Mouse (Mus musculus) forebrain, embryonic 15.5 days (tissue): ENCODE results near the gene Vwf. TPM values are rescaled to one million over a fixed set of nuclear protein-coding genes. Genes with fewer than 3 reads are reported as not detected.

Experiments used
- ATAC-seq: fragments of 200-750 bp; cut with Nextera tagmentation; replicated peaks from 2 replicates; pipeline ENCODE4 v1.8.0; 2017; ENCODE audit warnings: mild to moderate bottlenecking, moderate TSS enrichment, moderate library complexity
- H3K27ac ChIP-seq: fragments of 300-500 bp; sonication (generic); replicated peaks from 2 replicates; pipeline ENCODE4 v1.5.1; 2015; ENCODE audit warnings: mild to moderate bottlenecking, inconsistent platforms
- H3K27me3 ChIP-seq: fragments of 300-500 bp; sonication (generic); 2 replicates; pipeline ENCODE4 v1.6.1; 2015; ENCODE audit warnings: inconsistent platforms
- H3K36me3 ChIP-seq: fragments of 300-500 bp; sonication (generic); 2 replicates; pipeline ENCODE4 v1.6.1; 2015; ENCODE audit warnings: mild to moderate bottlenecking, inconsistent platforms
- H3K4me1 ChIP-seq: fragments of 300-500 bp; sonication (generic); 2 replicates; pipeline ENCODE4 v1.6.1; 2015; ENCODE audit warnings: inconsistent platforms
- H3K4me2 ChIP-seq: fragments of 300-500 bp; sonication (generic); replicated peaks from 2 replicates; pipeline ENCODE4 v1.6.1; 2015; ENCODE audit warnings: mild to moderate bottlenecking, inconsistent platforms
- H3K4me3 ChIP-seq: fragments of 300-500 bp; sonication (generic); 2 replicates; pipeline ENCODE4 v1.5.1; 2015; ENCODE audit warnings: mild to moderate bottlenecking, inconsistent platforms
- H3K9ac ChIP-seq: fragments of 300-500 bp; sonication (generic); replicated peaks from 2 replicates; pipeline ENCODE4 v1.6.1; 2015; ENCODE audit warnings: mild to moderate bottlenecking, inconsistent platforms
- H3K9me3 ChIP-seq: fragments of 300-500 bp; sonication (generic); 2 replicates; pipeline ENCODE4 v1.6.1; 2016; ENCODE audit warnings: inconsistent platforms
- WGBS: fragments of 180-500 bp; shearing (Covaris S2); methylation state at CpG from one replicate; pipeline ENCODE4 v1.1.7; 2015; ENCODE audit warnings: mixed read lengths; 5-methylcytosine and 5-hydroxymethylcytosine counted together
- polyA plus RNA-seq: library from polyadenylated mRNA; unstranded; fragments of >200 nt; fragmentation: Nextera tagmentation; extraction: Ambion mirVana; gene quantifications from 2 replicates; pipeline ENCODE4 v1.2.1, GENCODE M21; 2015

Gene Vwf
- polyA plus RNA-seq, 1 experiment from 2014 or later: 8.4 TPM

DNA sequence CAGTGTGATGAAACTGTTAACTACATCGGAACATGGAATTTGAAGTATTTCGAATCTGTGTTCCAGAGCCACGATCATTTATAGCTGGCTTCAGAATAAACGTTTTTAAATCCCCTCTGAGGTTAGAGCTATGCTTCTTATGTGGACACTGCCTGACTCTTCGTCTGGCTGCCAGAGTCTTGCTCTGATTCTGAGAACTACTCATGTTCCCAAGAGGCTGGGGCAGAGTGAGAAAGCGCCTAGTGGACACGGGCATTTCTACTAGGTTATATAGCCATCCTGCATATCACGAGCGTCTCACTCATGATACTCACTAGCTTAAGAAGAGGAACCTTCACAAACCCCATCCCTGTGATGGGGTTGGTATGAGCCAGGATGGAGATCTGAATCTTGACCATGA, 30.7 kb downstream of the Vwf start:
- ATAC-seq: no peak
- 88% methylated on average over 9 of the region's 9 CpGs for WGBS
- Histone ChIP-seq H3K4me2 (no peak overlapping the region), H3K27me3 (no peaks in the 10 kb centered on the region), H3K36me3 (no peaks in the 10 kb centered on the region), H3K4me3 (no peak overlapping the region), H3K4me1 (peaks cover 23% of the 10 kb centered on the region), H3K9ac (no peak overlapping the region), H3K9me3 (no peaks in the 10 kb centered on the region), H3K27ac (no peak overlapping the region)

DNA sequence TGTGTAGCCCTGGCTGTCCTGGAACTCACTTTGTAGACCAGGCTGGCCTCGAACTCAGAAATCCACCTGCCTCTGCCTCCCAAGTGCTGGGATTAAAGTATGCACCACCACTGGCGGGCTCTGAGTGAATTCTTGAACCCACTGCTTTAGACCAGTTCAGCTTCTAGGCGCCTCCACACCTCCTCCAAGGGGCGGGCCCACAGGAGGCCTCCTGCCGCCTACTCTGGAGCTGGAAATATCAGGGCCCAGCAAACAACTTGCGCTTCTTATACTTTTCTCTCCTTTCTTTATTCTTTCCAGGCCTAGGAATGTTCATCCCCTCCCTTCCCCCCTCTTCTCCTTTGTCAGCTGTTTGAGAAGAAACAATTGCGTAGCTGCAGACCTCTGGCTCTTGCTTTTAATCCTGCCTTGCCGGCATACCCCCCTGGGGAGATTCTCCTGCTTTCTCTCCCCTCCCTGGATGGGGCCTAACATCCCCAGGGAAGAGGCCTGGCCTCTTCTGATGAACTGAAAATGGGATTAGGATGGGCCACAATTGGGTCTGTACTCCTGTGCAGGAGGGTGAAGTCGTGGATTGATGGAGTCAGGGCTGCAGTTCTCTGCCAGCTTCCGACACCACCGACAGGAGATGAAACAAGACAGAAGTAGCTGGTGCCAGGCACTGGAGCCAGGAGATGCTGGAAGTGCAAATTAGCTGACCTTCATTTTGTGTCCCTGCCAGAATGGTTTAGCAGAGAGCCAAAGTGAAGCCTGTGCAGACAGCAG, 31.5 kb downstream of the Vwf start:
- no peaks in the 10 kb centered on the region for H3K27me3 ChIP-seq
- no peak overlapping the region for H3K27ac ChIP-seq
- peak; percentile 46 for ATAC-seq
- H3K4me2 ChIP-seq: no peak overlapping the region
- H3K9me3 ChIP-seq: no peaks in the 10 kb centered on the region
- whole genome bisulfite sequencing: 18% methylated on average over 11 of the region's 11 CpGs
- H3K9ac ChIP-seq: no peak overlapping the region
- H3K4me3 ChIP-seq: no peak overlapping the region
- no peaks in the 10 kb centered on the region for H3K36me3 ChIP-seq
- H3K4me1 ChIP-seq: peaks cover 15% of the 10 kb centered on the region

DNA sequence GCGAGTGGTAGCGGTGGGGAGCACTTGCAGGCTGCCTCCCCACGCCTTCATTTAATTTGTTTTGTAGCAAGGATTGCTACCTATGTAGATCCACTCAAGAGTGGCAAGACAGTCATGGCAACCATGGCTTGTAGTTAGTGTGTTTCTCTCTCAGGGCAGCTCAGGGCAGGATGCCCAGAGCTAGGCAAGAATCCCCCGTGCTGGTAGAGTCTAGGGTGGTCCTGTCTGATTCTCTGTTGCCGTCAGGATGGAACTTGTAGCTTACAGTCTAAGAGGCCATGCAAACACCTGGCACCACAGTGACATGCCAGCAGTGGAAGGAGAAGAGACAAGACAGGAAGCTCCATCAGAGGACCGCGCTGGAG, 32.1 kb downstream of the Vwf start:
- H3K27ac ChIP-seq: no peak overlapping the region
- WGBS: 47% methylated on average over 7 of the region's 7 CpGs
- no peak; the same call in 1 of the 2 replicates for ATAC-seq

DNA sequence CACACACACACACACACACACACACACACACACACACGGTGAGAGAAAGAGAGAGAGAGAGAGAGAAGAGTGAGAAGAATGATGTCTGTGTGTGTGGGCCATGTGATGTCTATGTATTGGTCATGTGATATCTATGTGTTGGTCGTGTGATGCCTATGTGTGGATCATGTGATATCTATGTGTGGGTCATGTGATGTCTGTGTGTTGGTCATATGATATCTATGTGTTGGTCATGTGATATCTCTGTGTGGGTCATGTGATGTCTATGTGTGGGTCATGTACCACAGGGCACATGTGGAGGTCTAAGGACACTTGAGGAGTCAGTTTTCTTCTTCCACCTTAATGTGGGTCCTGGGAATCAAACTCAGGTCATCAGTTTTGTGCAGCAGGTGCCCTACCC, 33.3 kb downstream of the Vwf start:
- H3K4me1 ChIP-seq: peaks cover 11% of the 10 kb centered on the region
- no peak overlapping the region for H3K4me3 ChIP-seq
- 98% methylated on average over 2 of the region's 2 CpGs for WGBS
- no peak overlapping the region for H3K4me2 ChIP-seq
- H3K27me3 ChIP-seq: no peaks in the 10 kb centered on the region
- H3K27ac ChIP-seq: no peak overlapping the region
- no peaks in the 10 kb centered on the region for H3K9me3 ChIP-seq
- no peak overlapping the region for H3K9ac ChIP-seq
- no peak for ATAC-seq
- H3K36me3 ChIP-seq: no peaks in the 10 kb centered on the region

More for the DNA sequence above, 32.1 kb downstream of the Vwf start:
- Histone ChIP-seq H3K4me3 (no peak overlapping the region), H3K36me3 (no peaks in the 10 kb centered on the region), H3K4me1 (peaks cover 11% of the 10 kb centered on the region), H3K9ac (no peak overlapping the region), H3K4me2 (no peak overlapping the region), H3K27me3 (no peaks in the 10 kb centered on the region), H3K9me3 (no peaks in the 10 kb centered on the region)

DNA sequence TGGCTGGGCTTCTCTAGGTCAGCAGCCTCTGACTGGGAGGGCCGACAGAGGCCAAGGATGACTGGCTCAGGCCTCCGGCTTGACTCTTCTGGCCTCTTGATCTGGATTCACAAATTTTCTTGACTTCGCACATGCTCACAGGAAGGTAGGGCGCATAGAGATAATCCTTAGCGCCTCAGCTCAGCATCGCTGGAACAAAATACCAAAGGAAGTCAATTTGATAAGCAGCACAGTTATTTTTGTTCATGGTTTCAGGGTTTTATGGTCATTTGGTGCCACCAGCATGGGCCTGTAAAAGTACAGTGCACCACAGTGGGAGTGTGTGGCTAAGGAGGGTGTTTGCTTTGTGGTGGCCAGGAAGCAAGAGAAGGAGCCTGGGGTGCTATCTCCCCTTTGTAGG, 37.1 kb downstream of the Vwf start:
- Histone ChIP-seq H3K9me3 (no peaks in the 10 kb centered on the region), H3K4me2 (no peak overlapping the region), H3K4me3 (no peak overlapping the region), H3K9ac (no peak overlapping the region), H3K27me3 (no peaks in the 10 kb centered on the region), H3K36me3 (no peaks in the 10 kb centered on the region), H3K4me1 (peaks cover 2% of the 10 kb centered on the region), H3K27ac (no peak overlapping the region)
- WGBS: 96% methylated on average over 6 of the region's 6 CpGs
- no peak for ATAC-seq

DNA sequence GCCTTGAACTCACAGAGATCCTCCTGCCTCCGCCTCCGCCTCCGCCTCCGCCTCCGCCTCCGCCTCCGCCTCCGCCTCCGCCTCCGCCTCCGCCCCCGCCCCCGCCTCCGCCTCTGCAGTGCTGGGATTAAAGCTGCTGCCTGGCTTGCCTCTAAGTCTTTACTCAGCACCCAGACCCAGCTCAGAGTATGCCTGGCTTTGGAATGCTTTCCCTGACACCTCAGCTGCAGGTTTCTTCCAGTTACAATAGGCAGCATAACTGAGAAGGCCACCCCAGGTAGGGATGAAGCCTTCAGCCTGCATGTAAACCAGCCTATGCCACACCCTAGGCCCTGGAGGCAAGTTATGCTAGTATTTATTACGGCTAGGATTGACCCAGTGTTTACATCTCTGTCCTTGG, 37.7 kb downstream of the Vwf start:
- WGBS: 94% methylated on average over 15 of the region's 15 CpGs
- ATAC-seq: no peak
- no peak overlapping the region for H3K9ac ChIP-seq

DNA sequence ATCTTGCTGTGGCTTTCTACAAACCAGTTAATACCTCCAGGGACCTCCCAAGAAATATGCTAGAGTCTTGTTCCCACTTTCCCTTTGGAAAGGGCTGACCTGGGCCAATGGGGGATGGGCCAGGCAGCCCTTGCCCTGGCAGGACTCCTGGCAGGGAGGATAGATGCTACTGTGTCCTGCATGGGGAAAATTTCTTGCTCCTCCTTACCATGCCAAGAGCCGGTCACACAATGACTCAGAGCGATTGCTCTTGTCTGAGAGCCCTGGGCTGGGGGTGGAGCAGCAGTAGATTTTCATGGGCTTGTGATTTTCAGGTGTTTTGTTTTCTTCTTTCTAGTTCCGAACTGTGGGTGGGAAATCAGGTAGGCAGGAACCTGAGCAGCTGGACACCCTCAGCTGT, 39.0 kb downstream of the Vwf start:
- H3K9ac ChIP-seq: no peak overlapping the region
- 52% methylated on average over 3 of the region's 3 CpGs for WGBS
- no peaks in the 10 kb centered on the region for H3K9me3 ChIP-seq
- no peaks in the 10 kb centered on the region for H3K27me3 ChIP-seq
- no peaks in the 10 kb centered on the region for H3K36me3 ChIP-seq
- ATAC-seq: no peak
- no peak overlapping the region for H3K4me3 ChIP-seq
- no peaks in the 10 kb centered on the region for H3K4me1 ChIP-seq
- no peak overlapping the region for H3K27ac ChIP-seq
- H3K4me2 ChIP-seq: no peak overlapping the region

More for the DNA sequence above, 37.7 kb downstream of the Vwf start:
- H3K4me2 ChIP-seq: no peak overlapping the region
- H3K36me3 ChIP-seq: no peaks in the 10 kb centered on the region
- no peaks in the 10 kb centered on the region for H3K27me3 ChIP-seq
- H3K9me3 ChIP-seq: no peaks in the 10 kb centered on the region
- H3K4me1 ChIP-seq: no peaks in the 10 kb centered on the region
- H3K4me3 ChIP-seq: no peak overlapping the region
- no peak overlapping the region for H3K27ac ChIP-seq

DNA sequence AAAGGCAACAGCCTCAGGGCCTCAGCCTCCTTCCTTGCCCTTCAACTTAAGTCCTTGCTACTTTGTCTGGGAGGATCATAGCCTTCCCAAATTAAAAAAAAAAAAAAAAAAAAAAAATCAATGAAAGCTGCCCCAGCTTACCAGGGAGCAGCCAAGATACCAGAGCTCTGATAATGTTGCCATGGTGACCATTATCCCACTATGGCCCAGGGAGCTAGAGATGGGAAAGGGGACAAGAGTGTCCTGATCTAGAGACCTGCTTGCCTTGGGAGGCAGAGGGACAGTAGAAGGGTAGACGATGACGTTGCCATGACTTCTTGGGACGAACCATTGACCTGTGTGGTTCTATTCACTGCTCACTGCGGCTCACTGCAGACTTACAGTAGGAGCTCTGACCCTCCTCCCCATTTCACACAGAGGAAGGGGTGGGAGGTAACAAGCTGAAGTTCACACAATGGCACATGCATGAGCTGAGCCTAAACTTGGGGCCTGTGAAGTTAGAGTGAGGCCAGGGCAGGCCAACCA, 39.5 kb downstream of the Vwf start:
- Histone ChIP-seq H3K9me3 (no peaks in the 10 kb centered on the region), H3K9ac (no peak overlapping the region), H3K27me3 (no peaks in the 10 kb centered on the region), H3K4me1 (no peaks in the 10 kb centered on the region), H3K4me2 (no peak overlapping the region), H3K4me3 (no peak overlapping the region), H3K27ac (no peak overlapping the region), H3K36me3 (no peaks in the 10 kb centered on the region)
- no peak for ATAC-seq
- WGBS: 82% methylated on average over 4 of the region's 4 CpGs

DNA sequence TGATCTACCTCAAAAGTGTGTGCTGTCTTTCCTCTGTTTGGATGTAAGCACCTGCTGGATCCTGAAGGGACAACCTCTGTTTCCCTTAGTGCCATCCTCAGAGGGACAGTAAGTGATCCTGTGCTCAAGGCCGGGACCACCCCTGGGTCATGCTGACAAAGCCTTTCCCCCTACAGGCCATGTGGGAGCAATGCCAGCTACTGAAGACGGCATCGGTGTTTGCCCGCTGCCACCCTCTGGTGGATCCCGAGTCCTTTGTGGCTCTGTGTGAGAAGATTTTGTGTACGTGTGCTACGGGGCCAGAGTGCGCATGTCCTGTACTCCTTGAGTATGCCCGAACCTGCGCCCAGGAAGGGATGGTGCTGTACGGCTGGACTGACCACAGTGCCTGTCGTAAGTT, 41.7 kb downstream of the Vwf start:
- Histone ChIP-seq H3K9ac (no peak overlapping the region), H3K27me3 (no peaks in the 10 kb centered on the region), H3K9me3 (no peaks in the 10 kb centered on the region), H3K27ac (no peak overlapping the region), H3K4me2 (no peak overlapping the region), H3K36me3 (no peaks in the 10 kb centered on the region), H3K4me1 (no peaks in the 10 kb centered on the region), H3K4me3 (no peak overlapping the region)
- WGBS: 90% methylated on average over 12 of the region's 12 CpGs
- ATAC-seq: no peak

DNA sequence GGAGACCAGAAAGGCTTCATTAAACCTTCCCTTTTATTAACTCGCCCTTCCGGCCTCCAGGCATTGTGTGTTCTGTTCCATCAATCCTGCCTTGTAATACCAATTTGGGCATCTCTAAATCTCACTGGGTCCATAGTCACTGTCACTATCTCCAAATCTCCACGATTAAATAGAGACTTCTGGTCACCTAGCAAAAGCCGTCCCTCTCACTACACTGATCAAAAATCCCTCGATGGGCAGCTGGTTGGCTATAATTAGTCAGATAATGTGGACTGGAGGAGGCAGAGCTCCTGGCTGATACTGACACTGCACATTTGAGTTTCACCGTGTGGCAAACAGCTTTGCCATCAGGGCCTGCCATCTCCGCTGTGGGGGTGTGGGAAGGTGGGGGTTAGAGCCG, 42.5 kb downstream of the Vwf start:
- Histone ChIP-seq H3K9me3 (no peaks in the 10 kb centered on the region), H3K9ac (no peak overlapping the region), H3K4me2 (no peak overlapping the region), H3K27me3 (no peaks in the 10 kb centered on the region), H3K36me3 (no peaks in the 10 kb centered on the region), H3K4me3 (no peak overlapping the region), H3K27ac (no peak overlapping the region), H3K4me1 (no peaks in the 10 kb centered on the region)
- no peak for ATAC-seq
- 71% methylated on average over 8 of the region's 8 CpGs for WGBS

DNA sequence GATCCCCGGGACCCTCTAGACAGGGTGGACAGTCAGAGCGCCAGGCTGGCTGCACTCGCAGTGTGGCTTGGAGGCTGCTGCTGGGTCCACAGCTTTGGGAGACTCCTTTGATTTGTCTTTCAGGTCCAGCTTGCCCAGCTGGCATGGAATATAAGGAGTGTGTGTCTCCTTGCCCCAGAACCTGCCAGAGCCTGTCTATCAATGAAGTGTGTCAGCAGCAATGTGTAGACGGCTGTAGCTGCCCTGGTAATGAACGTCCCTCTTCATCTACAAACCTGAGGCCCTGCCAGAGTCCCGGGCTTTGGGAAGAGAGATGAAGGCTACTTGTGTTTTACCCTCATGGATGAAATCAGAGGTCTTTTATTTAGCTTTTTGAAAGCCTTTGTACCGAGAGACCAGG, 43.5 kb downstream of the Vwf start:
- Histone ChIP-seq H3K4me3 (no peak overlapping the region), H3K4me1 (no peaks in the 10 kb centered on the region), H3K27me3 (no peaks in the 10 kb centered on the region), H3K4me2 (no peak overlapping the region), H3K9me3 (no peaks in the 10 kb centered on the region), H3K27ac (no peak overlapping the region), H3K9ac (no peak overlapping the region), H3K36me3 (no peaks in the 10 kb centered on the region)
- 66% methylated on average over 7 of the region's 7 CpGs for WGBS
- ATAC-seq: no peak

DNA sequence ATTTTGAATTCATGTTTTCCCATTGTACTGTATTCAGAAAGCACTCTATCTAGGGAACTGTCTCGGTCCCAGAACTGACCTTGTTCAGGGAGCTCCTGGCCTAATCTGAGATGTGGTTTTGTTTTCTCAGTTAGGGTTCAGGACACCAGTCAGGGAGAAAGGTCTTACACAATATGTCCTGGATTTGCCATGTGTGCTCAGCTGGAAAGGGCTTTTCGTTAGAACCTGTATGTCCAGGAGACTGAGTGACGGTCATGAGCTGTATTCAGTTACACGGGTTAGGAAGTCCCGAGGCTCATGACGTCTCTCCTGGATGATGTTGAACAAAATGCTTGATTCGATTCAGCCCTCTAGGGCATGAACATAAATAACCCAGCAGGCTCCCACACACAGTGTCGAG, 43.9 kb downstream of the Vwf start:
- no peaks in the 10 kb centered on the region for H3K36me3 ChIP-seq
- no peak overlapping the region for H3K27ac ChIP-seq
- H3K9me3 ChIP-seq: no peaks in the 10 kb centered on the region
- no peak overlapping the region for H3K4me3 ChIP-seq
- H3K4me2 ChIP-seq: no peak overlapping the region
- H3K27me3 ChIP-seq: no peaks in the 10 kb centered on the region
- H3K9ac ChIP-seq: no peak overlapping the region
- no peaks in the 10 kb centered on the region for H3K4me1 ChIP-seq
- no peak for ATAC-seq
- WGBS: 72% methylated on average over 8 of the region's 8 CpGs
